Mouse (Mus musculus): ENCODE measurements around the gene Def6.
"Not testable (repeated sequence)": the region's sequence is repeated elsewhere in the genome, so short reads cannot be mapped to it uniquely, and the experiment has no call there.

Gene Def6

GRCm38 (mm10) chr17:28208314-28208612 is 685 bp downstream of the Def6 start:
- DNase-seq (ENCODE audit: low read depth, low spot score): no peak

GRCm38 (mm10) chr17:28209457-28210110 is 2.0 kb downstream of the Def6 start:
- DNase-seq (ENCODE audit: low read depth, low spot score): no peak

- peak; percentile 96 for DNase-seq (ENCODE audit: low read depth, low spot score)
Observed at GRCm38 (mm10) chr17:28211921-28212341, 4.4 kb downstream of the Def6 start.

DNA sequence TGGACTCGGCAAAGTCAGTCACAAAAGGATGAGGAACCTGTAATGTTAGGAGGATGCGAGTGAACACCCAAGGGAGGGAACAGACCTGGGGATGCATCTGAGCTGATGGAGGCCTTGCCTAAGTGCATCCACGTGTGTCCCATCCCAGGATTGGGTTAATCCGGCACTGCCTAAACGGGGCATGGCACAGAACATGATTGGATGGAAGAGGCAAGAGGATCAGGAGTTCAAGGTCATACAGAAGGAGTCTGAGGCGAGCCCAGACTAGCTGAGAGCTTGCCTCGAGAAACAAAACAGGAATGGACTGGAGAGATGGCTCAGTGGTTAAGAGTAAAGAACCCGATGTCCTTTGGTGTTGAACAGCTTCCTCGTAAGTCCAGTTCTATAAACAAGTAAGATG is 4.8 kb downstream of the Def6 start:
- DNase-seq (ENCODE audit: low read depth, low spot score): peak; percentile 41

DNA sequence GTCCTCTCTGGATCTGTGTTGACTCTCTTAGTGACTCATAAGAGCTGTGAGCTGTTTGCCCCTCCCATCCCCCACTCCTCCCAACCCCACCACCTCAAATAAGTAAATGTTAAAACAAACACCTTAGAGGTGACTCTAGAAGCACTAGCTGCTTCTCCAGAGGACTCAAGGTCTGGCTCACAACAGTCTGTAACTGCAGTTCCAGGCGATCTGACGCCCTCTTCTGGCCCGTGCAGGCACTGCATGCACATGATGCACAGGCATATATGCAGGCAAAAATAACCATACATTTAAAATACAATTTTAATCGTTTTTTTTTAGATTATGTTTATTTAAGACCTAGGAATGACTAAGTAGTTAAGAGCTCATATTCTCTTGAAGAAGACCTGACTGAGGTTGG is 5.7 kb downstream of the Def6 start:
- DNase-seq (ENCODE audit: low read depth, low spot score): peak; percentile 72

DNA sequence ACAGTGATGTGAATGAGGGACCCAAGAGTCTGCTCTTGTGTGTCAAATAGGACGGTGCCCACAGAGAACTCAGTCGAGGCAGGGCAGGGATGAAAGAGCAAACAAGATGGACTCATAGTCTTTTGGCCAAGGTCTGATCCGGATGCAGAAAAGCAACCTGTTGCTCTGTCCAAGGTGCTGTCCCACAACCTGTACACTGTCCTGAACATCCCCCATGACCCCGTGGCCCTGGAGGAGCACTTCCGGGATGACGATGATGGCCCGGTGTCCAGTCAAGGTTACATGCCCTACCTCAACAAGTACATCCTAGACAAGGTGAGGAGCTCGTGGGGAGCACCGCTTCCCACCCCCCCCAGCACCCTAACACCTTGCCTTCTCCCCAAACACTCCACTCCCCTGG is 9.2 kb downstream of the Def6 start:
- no peak for DNase-seq (ENCODE audit: low read depth, low spot score)

GRCm38 (mm10) chr17:28217721-28218649 is 10.4 kb downstream of the Def6 start:
- DNase-seq (ENCODE audit: low read depth, low spot score): peak; percentile 96

DNA sequence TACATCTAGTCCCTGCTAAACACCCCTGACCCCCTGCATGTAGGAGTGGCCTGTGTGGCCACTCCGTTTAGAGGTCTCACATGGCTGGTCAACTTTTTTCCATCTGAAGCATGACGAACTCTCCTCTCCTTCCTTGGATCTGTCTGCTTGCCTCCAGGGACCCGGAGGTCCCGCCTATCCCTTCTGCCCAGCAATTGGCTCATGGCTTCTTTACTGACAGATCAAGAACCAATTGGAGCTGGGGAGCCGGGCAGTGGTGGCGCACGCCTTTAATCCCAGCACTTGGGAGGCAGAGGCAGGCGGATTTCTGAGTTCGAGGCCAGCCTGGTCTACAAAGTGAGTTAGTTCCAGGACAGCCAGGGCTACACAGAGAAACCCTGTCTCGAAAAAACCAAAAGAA is 14.9 kb downstream of the Def6 start:
- DNase-seq (ENCODE audit: low read depth, low spot score): not testable (repeated sequence)

- peak; percentile 96 for DNase-seq (ENCODE audit: low read depth, low spot score)
Observed at GRCm38 (mm10) chr17:28223561-28224391, 16.2 kb downstream of the Def6 start.

DNA sequence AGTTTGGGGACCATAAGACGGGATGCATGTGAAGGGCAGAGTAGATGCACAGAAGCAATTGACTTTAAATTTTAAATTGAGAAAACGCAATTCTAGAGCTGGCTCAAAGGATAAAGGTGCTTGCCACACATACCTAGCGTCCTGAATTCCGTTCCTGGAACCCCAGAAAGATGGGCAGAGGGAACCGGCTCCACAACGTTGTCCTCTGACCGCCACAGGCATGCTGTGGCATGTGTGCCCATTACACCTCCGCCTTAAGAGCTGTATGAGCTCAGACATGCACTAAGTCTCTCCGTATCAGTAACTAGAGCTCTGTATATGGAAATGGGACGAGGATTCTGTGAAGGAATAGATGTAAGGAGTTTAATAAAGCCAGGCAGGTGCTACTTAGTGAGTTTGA is 17.0 kb downstream of the Def6 start:
- no peak for DNase-seq (ENCODE audit: low read depth, low spot score)

GRCm38 (mm10) chr17:28226014-28226413 is 18.4 kb downstream of the Def6 start:
- peak; percentile 91 for DNase-seq (ENCODE audit: low read depth, low spot score)

GRCm38 (mm10) chr17:28230486-28230885 is 22.9 kb downstream of the Def6 start:
- DNase-seq (ENCODE audit: low read depth, low spot score): no peak

DNA sequence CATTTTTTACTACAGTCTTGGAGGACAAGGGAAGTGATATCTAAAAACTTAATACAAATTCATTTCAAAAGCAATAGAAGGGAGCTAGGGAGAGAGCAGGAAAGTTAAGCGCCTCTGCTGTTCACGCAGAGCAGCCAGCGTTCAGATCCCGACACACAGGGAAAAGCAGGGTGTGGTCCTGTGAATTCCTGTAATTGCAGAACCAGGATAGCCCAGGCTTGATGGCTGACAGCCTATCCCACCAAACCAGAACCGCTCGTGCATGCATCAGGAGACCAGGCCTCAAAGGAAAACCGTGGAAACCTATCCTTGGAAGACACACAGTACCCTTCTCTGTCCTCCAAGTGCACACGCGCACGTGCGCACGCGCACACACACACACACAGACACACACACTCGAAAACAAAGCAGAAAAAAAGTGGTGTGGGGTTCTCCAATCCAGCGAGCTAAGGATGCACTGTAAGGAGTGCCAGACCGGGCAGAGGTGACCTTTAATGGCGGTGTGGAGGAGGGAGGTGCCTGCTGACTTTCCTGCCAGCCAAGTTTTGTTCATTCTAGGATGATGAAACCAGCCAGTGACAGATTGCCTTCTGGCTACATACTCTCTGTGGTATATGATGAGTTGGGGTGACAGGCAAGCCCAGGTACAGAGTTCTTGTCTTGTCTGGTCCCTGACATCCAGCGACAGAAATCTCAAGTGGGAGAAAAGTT is 23.6 kb downstream of the Def6 start:
- no peak for DNase-seq (ENCODE audit: low read depth, low spot score)

DNA sequence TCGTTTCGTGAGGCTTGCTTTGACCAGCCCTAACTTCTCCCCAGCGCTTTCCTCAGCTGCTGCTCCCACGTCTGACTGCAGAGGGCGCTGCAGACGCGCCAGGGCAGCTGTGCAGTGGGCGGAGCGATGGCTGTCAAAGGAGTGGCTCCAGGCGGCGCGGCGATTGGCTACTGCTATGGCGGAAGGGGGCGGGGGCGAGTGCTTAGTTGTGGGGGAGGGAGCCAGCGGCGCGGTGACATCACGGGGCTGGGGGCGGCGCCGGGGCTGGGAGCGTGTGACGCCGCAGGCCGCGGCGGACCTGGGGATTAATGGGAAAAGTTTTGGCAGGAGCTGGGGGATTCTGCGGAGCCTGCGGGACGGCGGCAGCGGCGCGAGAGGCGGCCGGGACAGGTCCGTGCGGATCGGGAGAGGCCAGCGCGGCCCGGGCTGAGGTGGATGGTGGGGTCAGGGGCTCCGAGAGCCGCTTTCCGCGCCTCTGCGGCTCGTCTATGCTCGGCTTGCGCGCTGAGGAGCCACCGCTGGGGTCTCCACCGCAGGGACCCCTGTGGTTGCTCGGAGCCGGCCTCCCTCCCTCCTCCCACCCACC is 25.0 kb downstream of the Def6 start, which contains the start of gene Ppard:
TSS of gene Ppard (plus strand) at position 226 of the 586 bp plus-strand sequence.
- peak; percentile 96 for DNase-seq (ENCODE audit: low read depth, low spot score)

DNA sequence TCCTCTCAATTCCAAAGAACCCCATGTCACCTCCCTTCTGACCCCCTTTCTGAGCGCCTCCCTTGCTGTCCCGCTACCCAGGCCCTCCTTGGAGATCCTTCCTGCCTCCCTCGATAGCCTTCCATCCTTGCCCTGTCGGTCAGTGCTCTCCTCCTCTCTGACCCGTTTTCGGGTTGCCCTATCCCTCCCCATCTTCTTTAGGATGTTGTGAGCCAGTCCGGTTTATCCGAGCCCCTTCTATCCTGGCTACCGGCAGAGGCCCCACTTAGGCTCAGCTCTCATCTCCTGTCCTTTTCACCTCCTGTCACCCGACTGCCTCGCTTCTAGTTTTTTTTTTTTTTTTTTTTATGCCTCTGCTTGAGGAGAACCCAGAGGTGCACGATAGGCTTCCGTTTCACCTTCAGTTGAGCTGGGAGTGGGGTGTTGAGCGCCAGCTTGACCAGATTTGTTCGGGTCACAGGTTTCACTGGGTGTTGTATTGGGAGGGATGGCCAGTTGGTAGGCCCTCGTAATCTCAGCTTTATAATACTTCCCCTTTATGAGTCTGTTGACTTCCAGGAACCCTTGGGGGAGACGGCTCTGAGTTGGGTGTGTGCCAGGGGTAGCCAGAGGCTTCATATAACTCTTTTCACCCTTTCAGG is 25.6 kb downstream of the Def6 start:
- peak; percentile 60 for DNase-seq (ENCODE audit: low read depth, low spot score)

GRCm38 (mm10) chr17:28234641-28235040 is 27.1 kb downstream of the Def6 start:
- DNase-seq (ENCODE audit: low read depth, low spot score): no peak

DNA sequence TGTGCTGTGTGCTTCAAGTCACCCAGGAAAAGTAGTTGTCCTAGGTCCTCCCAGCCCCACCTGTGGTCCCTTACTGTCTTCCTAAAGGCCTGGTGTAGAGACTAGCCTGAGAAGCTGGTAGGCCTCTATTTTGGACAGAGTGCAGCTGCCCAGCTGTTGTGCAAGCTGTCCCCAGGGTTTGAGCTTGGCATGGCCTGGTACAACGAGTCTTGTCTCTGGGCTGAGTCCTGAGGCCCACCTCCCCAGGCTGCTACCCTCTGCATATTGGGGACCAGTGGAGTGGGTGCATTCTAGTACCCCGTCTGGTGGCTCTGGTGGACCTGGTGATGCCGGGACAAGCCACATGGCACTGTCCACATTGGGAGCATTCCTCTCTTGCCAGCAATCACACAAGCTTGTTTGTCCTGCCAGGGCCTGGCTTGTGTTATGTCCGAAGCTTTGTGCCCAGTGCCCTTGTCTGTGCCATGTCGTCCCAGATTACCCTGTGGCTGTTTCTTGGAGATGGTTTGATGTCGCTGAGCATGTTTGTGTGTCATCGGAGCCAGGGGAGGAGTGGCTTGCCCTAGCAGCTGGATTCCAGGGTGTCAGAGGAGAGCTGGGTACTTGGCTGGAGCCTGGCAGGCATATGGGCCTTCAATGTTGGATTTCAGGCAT is 28.5 kb downstream of the Def6 start:
- no peak for DNase-seq (ENCODE audit: low read depth, low spot score)

GRCm38 (mm10) chr17:28236636-28237015 is 29.0 kb downstream of the Def6 start:
- no peak for DNase-seq (ENCODE audit: low read depth, low spot score)

DNA sequence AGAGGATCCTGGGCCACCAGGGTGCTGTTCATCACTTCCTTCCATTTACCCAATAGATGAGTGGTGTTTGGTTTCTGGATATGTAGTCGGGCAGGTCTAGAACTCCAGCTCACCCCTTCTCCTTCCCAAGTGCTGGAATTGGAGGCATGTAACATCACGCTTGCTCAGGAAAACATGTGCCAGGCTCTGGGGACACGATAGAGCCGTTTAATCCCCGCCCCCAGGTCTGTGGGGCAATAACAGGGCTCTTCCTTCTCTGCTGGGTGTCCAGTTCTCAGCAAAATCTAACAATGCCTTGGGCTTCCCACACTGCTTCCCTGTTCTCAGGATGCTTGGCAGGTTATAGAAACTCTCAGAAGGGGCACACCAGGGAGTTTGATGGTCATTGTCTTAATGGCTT is 29.8 kb downstream of the Def6 start:
- DNase-seq (ENCODE audit: low read depth, low spot score): no peak

- no peak for DNase-seq (ENCODE audit: low read depth, low spot score)
Observed at GRCm38 (mm10) chr17:28237874-28238273, 30.3 kb downstream of the Def6 start.

Data from CD4-positive helper T cell, adult 2 months (primary cell).